Mouse (Mus musculus): ENCODE data around the gene Duxbl2.
"Not testable (repeated sequence)": the region's sequence is repeated elsewhere in the genome, so short reads cannot be mapped to it uniquely, and the experiment has no call there.

The Duxbl2 gene

DNA sequence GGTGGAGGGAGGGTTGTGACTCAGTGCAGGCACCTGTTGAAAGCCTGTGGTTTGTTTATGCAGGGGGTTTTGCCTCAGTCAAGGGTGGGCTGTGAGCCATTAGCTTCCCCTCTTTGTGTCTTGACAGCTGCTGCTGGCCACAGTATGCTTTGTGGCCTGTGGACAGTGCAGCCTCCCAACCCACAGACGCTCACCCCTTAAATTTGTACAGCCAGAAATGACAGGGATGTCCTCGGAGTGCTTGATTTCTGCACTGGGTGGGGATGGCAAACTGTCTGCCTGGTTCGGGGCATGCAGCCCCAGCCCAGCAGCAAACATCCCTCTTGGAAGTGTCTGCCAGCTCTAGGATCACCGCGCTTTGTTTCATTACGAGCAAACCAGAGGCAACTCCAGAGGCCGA lies at the start of gene Duxbl2:
Gene Duxbl2 (plus strand): TSS at position 200 of the 400 bp plus-strand sequence.
- not testable (repeated sequence) for DNase-seq (ENCODE audit: low read depth, low spot score)

DNA sequence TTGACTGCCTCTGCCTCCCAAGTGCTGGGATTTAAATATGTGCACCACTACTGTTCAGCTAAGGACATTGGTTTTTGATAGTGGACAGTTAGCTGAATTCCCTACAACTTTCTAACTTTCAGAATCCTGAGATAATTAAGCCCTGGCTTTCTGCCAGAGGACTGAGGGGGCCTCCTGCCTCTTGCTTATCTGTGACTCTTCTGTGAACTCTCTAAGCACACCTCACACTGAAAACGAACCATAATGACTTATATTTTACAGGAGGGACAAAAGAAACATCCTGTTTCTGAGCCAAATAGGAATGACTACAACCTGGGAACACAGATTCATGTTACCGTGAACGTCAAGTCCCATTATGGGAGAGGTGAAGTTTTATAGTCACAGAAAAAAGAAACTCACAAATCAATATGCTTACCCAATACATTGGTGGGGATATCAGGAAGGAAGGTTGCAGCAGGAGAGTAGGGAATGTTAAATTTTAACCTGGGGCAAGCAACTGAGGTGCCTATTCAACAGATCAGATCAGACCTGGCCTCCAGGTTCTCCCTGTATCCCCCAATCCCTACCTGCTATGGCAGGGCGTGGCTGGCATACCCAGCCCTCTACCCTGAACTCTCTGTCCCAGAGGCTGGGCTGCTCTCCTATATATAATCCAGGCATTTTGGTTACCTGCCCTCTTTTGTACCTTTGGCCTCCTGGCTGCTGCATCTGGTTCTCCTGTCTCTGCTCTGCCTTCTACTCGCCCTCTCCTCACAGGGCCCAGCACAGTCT lies 41.3 kb upstream of the Duxbl2 start:
- DNase-seq (ENCODE audit: low read depth, low spot score) = not testable (repeated sequence)

DNA sequence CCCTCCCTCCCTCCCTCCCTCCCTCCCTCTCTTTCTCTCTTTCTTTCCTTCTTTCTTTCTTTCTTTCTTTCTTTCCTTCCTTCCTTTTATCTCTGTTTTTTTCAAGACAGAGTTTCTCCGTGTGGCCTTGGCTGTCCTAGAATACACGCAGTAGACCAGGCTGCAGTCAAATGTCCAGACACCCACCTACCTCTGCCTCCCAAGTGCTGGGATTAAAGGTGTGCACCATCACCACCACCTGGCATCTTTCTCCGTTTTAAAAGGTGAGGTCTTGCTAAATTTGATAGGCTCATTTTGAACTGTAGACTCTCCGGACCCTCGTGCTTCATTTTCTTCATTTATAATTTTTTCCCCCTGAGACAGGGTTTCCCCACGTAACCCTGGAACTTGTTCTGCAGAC lies 36.9 kb upstream of the Duxbl2 start, which contains the start of gene Cphx2:
Gene Cphx2 (plus strand): TSS at position 301 of the 400 bp plus-strand sequence.
- not testable (repeated sequence) for DNase-seq (ENCODE audit: low read depth, low spot score)

- DNase-seq (ENCODE audit: low read depth, low spot score) = not testable (repeated sequence)
These were observed 36.2 kb upstream of the Duxbl2 start, which contains the start of gene Cphx3 for GRCm38 (mm10) chr14:26081997-26082396. TSS of gene Cphx3 (plus strand) at chr14:26082297.

DNA sequence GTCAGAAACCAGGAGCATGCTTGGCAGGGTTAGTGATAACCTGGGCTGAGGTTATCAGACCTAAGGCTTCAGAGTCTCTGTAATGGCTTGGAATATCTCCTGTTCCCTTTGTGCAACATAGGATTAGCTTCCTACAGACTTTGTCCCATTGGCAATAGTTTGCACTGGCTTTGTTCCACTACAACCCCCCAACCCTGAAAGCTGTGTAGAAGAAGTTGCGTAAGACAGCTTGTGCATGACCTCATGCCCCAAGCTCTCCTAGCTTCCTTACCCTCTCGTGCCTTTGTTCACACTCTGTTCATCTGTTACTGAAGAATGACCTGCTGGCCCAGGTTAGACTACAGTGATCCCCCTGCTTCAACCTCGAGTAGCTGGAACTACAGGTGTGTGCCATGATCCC lies 20.5 kb upstream of the Duxbl2 start:
- not testable (repeated sequence) for DNase-seq (ENCODE audit: low read depth, low spot score)

GRCm38 (mm10) chr14:26118550-26119000 lies 426 bp downstream of the Duxbl2 start:
- not testable (repeated sequence) for DNase-seq (ENCODE audit: low read depth, low spot score)

DNA sequence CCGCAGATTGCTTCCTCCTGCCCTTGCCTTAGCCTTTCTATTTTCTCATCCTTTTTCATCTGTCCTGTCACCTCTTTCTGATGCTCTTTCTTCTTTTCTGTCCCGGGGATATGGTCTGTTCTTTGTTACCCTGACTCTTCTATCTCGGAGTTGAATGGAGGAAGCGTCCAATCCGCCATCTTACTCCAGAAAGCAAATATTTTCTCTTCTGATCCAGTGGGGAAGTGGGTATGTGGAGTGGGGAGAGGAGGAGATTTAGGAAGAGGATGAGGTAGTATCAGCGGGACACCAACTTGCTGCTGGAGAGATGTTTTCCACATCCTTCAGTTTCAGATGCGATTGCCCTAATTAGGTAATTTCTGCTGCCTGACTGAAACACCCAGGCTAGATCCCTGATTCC lies 946 bp downstream of the Duxbl2 start:
- not testable (repeated sequence) for DNase-seq (ENCODE audit: low read depth, low spot score)

DNA sequence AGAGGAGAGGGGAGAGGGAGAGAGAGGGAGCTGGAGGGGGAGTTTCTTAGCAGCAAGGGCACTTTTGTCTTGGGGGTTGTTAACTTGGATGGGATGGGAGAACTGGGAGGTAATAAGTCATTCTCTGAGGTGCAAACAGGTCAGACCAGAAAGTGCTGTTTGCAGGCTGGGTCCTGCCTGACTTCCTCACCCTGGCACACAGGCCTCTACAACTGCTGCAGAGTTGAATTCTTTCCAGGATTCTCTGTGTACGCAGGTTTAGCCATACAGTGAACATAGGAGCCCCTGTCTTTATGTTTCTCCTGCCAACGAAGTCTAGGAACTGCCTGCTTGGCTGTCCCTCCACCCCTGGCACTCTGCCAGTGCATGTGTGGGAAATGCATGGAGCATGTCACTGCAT lies 28.9 kb downstream of the Duxbl2 start:
- not testable (repeated sequence) for DNase-seq (ENCODE audit: low read depth, low spot score)

DNA sequence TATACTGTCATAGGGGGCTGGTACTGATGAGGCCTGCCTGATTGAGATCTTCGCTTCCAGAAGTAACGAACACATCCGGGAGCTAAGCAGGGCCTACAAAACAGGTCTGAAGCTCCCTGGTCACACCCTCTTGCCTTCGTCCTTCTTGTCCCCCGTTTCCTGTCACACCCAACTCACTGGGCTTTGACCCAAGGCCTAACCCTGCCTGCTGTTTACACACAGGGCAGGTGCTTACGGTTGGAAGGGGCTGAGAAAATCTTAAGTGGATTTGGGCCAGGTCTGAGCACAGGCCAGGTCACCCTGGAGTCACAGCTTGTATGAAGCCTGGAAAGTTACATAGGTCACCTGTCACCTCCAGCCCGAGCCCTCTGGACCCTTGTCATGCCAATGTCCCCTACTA lies 37.9 kb downstream of the Duxbl2 start:
- DNase-seq (ENCODE audit: low read depth, low spot score) = not testable (repeated sequence)

GRCm38 (mm10) chr14:26161156-26161555 lies 43.0 kb downstream of the Duxbl2 start:
- DNase-seq (ENCODE audit: low read depth, low spot score) = not testable (repeated sequence)

DNA sequence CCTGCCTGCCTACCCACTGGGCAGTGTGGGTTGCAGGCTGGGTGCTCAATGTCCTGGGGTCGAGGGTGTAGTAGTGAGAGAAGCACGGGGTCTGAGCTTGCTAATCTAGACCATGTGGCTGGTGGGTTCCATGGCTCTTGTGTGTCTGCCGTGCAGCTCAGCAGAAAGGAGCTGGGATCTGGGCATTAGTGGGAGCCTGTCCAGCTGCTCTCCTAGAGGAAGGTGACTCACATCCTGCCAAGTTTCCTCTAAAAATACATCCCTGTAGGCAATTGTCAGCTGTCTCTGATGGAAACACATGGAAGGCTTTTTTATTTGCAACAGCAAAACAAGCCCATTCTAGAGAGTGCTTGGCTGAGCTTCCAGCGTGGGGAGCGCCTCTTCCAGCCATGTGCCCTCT lies 44.3 kb downstream of the Duxbl2 start:
- not testable (repeated sequence) for DNase-seq (ENCODE audit: low read depth, low spot score)

GRCm38 (mm10) chr14:26165266-26165665 lies 47.1 kb downstream of the Duxbl2 start:
- not testable (repeated sequence) for DNase-seq (ENCODE audit: low read depth, low spot score)

DNA sequence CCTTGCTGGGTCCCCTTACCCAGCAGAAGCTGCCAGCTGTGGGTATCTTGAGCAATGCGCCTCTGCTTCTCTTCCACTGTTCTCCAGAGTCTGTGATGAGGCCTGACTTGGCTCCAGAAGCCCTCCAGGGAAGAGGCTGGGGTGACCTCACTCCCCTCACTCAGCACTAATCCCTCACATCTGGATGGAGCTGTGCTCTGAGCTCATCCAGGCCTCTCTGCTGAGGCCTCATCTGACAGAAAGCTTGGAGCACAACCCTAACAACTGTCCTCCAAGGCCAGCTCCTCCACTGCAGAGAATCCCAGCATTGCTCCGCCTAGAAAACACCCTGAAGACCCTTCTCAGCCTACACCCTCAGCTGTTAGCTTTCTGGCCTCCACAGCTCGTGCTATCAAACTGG lies 55.8 kb downstream of the Duxbl2 start:
- not testable (repeated sequence) for DNase-seq (ENCODE audit: low read depth, low spot score)

DNA sequence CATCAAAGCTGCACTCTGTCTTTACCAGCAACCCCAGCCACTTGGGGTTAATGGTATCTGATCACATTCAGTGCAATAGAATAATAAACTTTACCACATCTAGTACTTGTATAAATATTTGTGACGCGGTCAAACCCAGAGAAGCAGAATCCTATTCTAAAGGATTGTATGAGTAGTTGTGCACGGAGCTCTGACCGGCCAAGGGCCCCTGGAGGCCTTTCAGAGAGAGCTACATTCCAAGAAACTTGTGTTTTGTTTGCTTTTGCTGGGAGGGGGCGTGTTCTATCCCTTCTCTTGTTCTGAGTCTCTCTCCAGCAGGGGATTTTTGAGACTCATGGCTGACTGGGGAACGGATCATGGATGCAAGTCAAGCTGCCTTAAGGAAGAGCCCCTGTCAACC lies 56.9 kb downstream of the Duxbl2 start:
- not testable (repeated sequence) for DNase-seq (ENCODE audit: low read depth, low spot score)
